Mouse (Mus musculus) neural tube, embryonic 10.5 days (tissue): Measurements from ENCODE around the gene Bag2.
A peak's percentile ranks its signal among the peaks of the same experiment; 100 is the strongest.

Source experiments
- DNase-seq: peaks from one replicate; pipeline ENCODE4 v3.0.0-alpha.2; 2017; ENCODE audit warnings: low spot score; ENCODE audit errors: extremely low spot score

The Bag2 gene

DNA sequence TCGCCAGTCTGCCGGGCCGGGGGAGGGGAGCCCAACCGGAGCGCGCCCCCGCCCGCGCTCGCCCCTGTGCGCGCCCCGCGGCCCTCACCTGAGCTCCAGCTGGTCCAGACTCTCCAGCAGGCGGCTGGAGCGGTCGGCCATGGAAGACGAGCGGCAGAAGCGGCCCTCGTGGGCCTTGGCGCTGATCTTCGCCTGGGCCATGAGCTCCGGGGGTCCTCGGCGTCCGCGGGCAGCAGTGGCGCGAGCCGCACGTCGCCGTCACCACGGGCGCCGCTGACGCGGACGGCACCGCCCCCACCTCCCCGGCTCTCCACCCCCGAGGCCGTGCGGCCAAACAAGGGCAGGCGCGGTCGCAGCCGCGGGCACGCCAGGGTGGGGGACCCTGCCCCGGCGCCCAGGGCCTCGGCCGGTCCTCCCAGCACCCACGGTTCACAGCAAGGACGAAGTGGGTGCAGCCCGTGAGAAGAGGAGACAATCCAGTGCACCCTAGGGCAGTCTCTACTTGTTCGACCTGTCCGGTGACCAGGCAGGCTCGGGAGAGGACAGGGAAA is at the start of gene Bag2:
TSS of gene Bag2 (minus strand) at position 305 of the 551 bp plus-strand sequence.
- DNase-seq = peak; percentile 77

- DNase-seq = no peak
Observed at GRCm38 (mm10) chr1:33803323-33803722, 45.7 kb upstream of the Bag2 start.

DNA sequence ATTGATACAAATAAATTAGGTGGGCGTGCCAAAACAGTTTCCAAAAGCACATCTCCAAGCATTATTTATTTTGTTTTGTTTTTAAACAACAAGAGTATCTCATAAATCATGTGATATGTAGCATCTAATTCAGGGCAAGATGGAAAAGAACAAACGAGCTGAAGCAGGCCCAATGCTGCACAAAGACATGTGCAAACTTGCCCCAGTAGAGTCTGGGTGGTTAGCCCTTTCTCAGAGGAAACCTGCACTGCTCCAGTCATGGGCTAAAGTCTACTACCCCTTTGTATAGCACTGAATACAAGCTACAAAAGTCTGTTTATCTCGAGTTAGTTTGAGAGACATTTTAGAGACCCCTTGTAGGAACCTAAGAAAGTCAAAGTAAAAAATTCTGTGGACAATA is 42.0 kb upstream of the Bag2 start:
- no peak for DNase-seq

DNA sequence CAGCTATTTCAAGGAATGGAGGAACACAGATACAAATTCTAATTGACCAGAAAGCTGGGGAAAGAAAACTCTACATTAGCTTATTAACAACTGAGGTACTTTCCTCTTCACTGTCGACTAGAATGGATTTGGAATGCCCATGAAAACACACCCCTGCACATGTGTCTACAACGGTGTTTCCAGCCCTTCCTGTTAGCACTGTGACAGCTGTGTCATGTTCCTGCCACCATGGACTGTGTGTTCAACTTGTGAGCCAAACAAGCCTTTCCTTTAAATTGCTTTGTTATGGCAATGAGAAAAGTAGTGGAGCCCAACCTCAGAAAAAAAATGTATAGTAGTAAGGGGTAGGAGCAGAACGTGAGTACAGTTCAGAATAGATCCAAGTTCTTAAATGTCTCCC is 30.9 kb upstream of the Bag2 start:
- no peak for DNase-seq

GRCm38 (mm10) chr1:33788072-33788471 is 30.5 kb upstream of the Bag2 start:
- no peak for DNase-seq

GRCm38 (mm10) chr1:33784561-33784960 is 27.0 kb upstream of the Bag2 start:
- DNase-seq = no peak

DNA sequence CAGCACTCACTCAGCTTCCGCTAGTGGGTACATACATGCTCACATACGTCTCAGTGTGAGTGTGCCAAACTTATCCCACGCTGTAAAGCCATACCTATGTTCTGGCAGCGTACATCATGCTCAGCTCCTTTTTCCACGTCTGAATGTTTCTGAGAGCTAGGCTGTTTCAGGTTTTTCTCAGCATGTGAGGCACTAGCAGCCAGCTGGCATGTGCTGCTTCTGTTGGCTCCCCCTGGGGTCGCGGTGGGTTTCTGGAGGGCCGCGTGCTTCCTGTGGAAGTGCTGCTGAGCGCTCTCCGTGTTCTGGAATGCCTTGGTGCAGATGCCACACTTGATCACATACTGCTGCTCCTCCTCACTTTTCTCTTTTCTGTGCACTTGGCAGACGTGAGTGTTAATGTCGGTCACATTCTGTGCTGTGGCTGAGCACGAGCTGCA is 18.6 kb upstream of the Bag2 start:
- DNase-seq = no peak

GRCm38 (mm10) chr1:33772106-33772505 is 14.5 kb upstream of the Bag2 start:
- no peak for DNase-seq

DNA sequence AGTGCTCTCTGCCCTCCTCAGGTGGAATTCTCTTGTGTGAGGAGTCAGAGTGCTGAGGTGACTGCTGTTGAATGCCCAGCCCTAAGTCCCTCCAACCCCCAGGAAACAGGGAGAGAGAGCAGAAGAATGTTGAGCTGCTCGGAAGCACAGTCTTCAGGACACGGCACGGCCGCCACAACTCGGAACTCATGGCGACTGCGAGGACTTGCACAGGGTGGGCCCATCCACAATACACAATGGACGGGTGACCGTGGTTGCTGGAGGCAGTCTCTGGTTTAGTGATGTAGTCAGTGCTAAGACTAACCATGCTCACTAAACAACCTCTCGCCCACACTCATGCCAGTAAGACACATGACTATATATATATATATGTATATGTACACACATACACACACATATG is 14.0 kb upstream of the Bag2 start:
- no peak for DNase-seq

DNA sequence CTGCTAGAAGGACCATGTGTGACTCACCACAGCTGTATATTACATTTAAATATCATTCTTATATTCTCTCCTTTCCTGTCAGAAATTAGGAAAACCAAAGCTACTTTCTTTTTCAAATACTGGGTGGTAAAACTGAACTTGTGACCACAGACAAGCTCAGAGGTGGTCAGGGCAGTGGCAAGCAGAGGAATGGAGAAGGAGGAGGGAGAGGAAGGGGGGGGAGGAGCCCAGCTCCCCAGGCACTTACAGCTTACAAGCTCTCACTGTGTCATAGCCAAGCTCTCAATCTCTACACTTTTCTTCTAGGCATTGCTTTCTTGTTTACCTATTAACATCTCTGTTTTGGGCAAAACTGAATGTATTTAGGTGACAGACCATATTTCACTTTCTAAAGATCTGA is 11.2 kb upstream of the Bag2 start:
- no peak for DNase-seq

DNA sequence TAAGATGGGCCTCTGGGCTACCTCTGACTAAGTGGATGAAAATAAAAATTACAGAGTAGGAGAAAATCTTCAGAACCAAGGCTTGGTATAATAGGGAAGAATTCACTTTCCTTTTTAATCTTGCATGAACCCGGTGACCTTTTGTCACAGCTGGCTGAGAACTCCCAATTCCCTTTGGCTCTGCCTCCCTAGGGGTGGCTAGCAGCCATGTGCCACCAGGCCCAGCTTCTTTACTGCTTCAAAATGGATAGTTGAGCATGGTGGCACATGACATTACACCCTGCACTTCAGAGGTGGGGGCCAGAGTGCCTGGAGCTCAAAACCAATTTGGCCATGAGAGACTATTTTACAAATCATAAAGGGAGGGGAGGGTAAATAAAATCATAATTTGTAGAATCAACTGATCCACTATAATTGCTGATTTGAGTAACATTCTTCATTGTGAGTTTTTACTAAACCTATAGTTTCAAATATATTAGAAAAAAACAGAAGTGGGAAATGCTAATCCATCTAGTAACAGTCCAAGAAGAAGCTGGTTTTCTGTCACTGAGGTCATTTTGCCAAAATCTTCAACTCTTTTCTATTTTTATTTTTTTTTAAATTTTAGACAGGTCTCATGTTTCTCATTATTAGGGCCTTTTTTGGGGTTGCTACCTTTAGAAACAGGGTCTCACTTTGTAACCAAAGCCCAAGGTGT is 10.6 kb upstream of the Bag2 start:
- DNase-seq = no peak

- DNase-seq = no peak
Observed at GRCm38 (mm10) chr1:33766520-33767508, 9.2 kb upstream of the Bag2 start.

DNA sequence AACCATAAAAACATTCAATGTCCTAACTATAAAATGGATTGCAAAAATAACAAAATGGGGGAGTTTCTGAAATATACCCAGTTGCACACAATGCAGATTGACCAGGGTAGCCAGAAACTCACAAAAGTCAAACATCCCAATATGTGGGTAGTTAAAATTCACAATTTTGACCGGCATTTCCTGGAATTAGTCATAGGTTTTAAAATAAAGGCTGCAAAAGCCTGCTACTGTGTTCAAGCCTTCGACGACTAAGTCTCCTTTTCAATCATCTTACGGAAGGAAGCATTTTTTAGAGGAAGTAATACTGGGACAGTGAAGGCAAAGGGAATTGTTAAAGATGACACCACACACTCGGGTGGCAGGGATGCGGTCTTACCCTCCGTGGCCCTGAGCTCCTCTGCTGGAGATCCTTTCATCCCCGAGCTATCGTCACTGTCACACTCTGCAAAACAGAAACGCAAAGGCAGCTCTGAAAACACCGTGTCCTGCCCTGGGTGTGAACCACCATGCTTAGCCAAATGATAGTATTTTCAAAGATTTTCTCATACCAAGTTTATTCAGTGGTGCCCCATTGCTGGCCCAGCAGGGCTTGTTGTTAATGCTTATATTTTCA is 8.0 kb upstream of the Bag2 start:
- DNase-seq = no peak

DNA sequence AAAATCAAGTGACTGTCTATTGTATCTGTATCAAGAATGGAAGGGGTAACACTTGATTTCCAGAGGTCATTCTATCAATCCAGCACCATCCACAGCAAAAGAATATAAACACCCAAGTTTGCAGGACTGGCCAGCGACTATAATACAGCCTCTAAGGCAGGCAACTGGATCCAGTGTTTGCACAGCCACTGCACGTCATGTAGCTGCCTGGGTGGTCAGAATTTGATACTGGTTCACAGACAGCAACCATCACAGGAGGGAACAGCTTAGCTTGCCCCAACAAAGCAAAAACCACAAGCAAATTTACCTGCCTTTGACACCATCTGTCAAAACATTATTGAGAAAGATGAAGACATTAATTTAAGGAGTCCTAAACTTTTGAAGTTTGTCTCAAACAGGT is 6.2 kb upstream of the Bag2 start:
- DNase-seq = no peak

DNA sequence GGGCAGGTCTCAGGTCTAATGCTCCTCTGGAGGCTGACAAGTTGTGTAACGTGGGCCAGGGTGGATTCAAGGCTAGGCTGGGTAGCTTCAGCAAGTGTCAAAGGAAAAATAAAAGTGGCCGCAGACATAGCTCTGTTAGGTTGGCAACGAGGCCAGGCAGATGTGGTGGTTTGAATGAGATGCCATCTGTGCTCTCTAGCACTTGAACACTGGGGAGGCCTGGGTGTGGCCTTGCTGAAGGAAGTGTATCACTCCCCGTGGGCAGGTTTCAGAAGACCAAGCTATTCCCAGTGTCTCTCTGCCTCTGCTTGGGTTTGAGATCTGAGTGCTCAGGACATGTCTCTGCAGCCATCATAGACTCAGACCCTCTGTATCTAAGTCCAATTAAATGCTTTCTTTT is 893 bp upstream of the Bag2 start:
- no peak for DNase-seq

GRCm38 (mm10) chr1:33757033-33757413 is 572 bp downstream of the Bag2 start:
- no peak for DNase-seq

DNA sequence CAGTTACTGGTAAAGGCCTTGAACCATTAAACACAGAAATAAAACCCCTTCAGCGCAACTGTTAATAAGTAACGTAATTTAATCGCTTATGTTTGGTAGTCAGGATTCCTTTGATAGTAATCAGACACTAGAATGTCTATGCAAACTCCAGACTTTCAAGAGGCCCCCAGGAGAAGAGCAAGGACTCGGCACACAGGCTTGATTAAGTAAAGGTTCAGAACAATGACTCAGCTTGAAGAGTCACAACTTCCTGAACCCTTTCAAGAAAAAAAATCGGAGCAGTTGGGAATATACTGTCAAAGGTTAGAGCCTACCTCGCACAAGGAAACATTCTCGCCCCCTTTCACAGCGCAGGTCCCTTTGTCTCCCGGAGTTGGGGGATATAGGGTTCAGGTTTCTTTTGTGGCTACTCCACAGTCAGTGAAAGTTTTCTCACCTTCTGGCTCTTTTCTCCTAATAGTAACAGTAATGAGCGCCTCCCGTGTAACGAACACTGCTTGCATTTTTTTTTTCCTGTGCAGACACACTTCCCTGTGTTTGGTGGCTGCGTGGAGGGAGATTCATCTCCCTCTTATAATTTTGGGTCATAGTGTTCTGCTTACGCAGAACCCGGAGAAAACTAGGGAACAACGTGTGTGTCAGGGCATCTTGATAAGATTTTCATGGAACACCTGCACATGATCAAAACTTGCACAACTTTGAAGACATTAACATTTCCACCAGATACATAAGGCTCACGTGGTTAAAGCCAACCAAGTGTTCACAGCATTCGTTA is 1.1 kb downstream of the Bag2 start:
- no peak for DNase-seq

DNA sequence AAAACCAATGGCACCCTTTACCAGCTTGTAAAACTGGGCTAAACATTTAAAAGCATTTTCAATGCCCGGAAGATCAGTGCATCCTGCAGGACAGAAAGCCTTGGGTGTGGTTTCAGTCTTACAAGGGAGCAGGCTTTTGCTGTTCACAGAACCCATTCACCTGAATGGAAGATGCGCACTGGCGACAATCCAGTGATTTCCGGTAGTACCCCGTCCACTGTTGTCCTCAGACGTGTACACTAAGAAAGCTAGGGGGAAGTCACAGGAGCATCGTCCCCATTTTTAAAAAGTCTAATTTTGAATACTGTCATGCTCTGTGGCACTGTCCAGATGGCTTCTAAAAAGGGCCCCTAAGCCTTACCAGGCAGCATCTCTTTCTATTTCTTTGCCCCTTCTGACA is 1.8 kb downstream of the Bag2 start:
- no peak for DNase-seq

- DNase-seq = no peak
Observed at GRCm38 (mm10) chr1:33754965-33755735, 2.4 kb downstream of the Bag2 start.

- no peak for DNase-seq
Observed at GRCm38 (mm10) chr1:33754089-33754488, 3.5 kb downstream of the Bag2 start.
